Mouse (Mus musculus): Measurements from ENCODE around the gene Grin2b. TPM values are rescaled to one million over a fixed set of nuclear protein-coding genes. Genes with fewer than 3 reads are reported as not detected.

The Grin2b gene
- polyA plus RNA-seq, 2 experiments: 0.39 to 3.7 TPM

DNA sequence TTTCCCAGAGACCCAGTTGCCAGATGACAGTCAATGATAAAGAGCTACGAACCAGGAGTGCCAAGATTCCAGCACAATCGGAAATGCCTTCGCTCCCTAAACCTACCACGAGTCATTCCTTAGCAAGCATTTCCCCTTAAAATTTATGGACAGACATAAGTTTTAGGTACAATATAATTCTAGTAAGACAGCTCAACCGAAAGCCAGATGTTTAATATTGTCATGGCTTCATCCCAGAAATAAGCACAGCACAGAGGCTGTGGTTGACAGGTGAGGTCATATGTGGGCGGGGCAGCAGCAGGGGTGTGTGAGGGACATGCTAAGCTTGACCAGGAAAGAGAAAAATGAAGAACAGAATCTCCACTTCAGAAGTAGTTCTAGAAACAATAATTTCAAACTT lies 33.3 kb downstream of the Grin2b start:
- DNase-seq (ENCODE audit: low spot score) (peak; percentile 61), ATAC-seq (ENCODE audit: low FRiP score, low read depth) (peak; percentile 53)
- Histone ChIP-seq H3K4me1 (ENCODE audit: control insufficient read depth, insufficient read depth, low read length) (0 out of 2 replicates have a peak, but pooled peaks cover 2% of the 10 kb centered on the region), H3K27ac (replicated peaks; ENCODE audit: low read depth, low read length) (no peak overlapping the region), H3K4me3 (replicated peaks; ENCODE audit: low read length) (no peak overlapping the region), H3K4me2 (replicated peaks; ENCODE audit: low read depth, low read length, severe bottlenecking) (no peak overlapping the region), H3K27me3 (ENCODE audit: control insufficient read depth, insufficient read depth, low read length) (no peaks in the 10 kb centered on the region), H3K9ac (ENCODE audit: low read depth, low read length, severe bottlenecking) (no peak overlapping the region), H3K9me3 (ENCODE audit: control insufficient read depth, low read length) (no peaks in the 10 kb centered on the region), H3K36me3 (ENCODE audit: control insufficient read depth, insufficient read depth, low read length) (no peaks in the 10 kb centered on the region)
- TF ChIP-seq POLR2A (IDR thresholded peaks at IDR 0.05; ENCODE audit: borderline replicate concordance, extremely low read depth, insufficient read depth, insufficient read length): no peak
- WGBS: 60% methylated on average over 6 of the region's 6 CpGs

GRCm38 (mm10) chr6:136130456-136130855 lies 42.9 kb downstream of the Grin2b start:
- DNase-seq (ENCODE audit: low spot score): peak; percentile 67
- peak; percentile 87 for ATAC-seq (ENCODE audit: low FRiP score, low read depth)
- Histone ChIP-seq H3K9ac (ENCODE audit: low read depth, low read length, severe bottlenecking) (no peak overlapping the region), H3K9me3 (ENCODE audit: control insufficient read depth, low read length) (no peaks in the 10 kb centered on the region), H3K4me1 (ENCODE audit: control insufficient read depth, insufficient read depth, low read length) (no peaks in the 10 kb centered on the region), H3K4me3 (replicated peaks; ENCODE audit: low read length) (no peak overlapping the region), H3K27me3 (ENCODE audit: control insufficient read depth, insufficient read depth, low read length) (no peaks in the 10 kb centered on the region), H3K27ac (replicated peaks; ENCODE audit: low read depth, low read length) (no peak overlapping the region), H3K36me3 (ENCODE audit: control insufficient read depth, insufficient read depth, low read length) (no peaks in the 10 kb centered on the region), H3K4me2 (replicated peaks; ENCODE audit: low read depth, low read length, severe bottlenecking) (no peak overlapping the region)
- no peak for TF ChIP-seq POLR2A (IDR thresholded peaks at IDR 0.05; ENCODE audit: borderline replicate concordance, extremely low read depth, insufficient read depth, insufficient read length)
- 22% methylated on average over 10 of the region's 10 CpGs for WGBS

GRCm38 (mm10) chr6:136122593-136122992 lies 50.7 kb downstream of the Grin2b start:
- TF ChIP-seq POLR2A (IDR thresholded peaks at IDR 0.05; ENCODE audit: borderline replicate concordance, extremely low read depth, insufficient read depth, insufficient read length): no peak
- WGBS: 83% methylated on average over 3 of the region's 3 CpGs
- Histone ChIP-seq H3K9ac (ENCODE audit: low read depth, low read length, severe bottlenecking) (no peak overlapping the region), H3K9me3 (ENCODE audit: control insufficient read depth, low read length) (no peaks in the 10 kb centered on the region), H3K36me3 (ENCODE audit: control insufficient read depth, insufficient read depth, low read length) (no peaks in the 10 kb centered on the region), H3K4me2 (replicated peaks; ENCODE audit: low read depth, low read length, severe bottlenecking) (no peak overlapping the region), H3K4me1 (ENCODE audit: control insufficient read depth, insufficient read depth, low read length) (no peaks in the 10 kb centered on the region), H3K4me3 (replicated peaks; ENCODE audit: low read length) (no peak overlapping the region), H3K27ac (replicated peaks; ENCODE audit: low read depth, low read length) (no peak overlapping the region), H3K27me3 (ENCODE audit: control insufficient read depth, insufficient read depth, low read length) (no peaks in the 10 kb centered on the region)
- DNase-seq (ENCODE audit: low spot score) (no peak), ATAC-seq (ENCODE audit: low FRiP score, low read depth) (no peak)

GRCm38 (mm10) chr6:136117390-136117789 lies 55.9 kb downstream of the Grin2b start:
- ATAC-seq (ENCODE audit: low FRiP score, low read depth) (no peak), DNase-seq (ENCODE audit: low spot score) (no peak)
- no peak overlapping the region for H3K4me3 ChIP-seq (replicated peaks; ENCODE audit: low read length)
- no peaks in the 10 kb centered on the region for H3K27me3 ChIP-seq (ENCODE audit: control insufficient read depth, insufficient read depth, low read length)
- H3K4me2 ChIP-seq (replicated peaks; ENCODE audit: low read depth, low read length, severe bottlenecking): no peak overlapping the region
- H3K36me3 ChIP-seq (ENCODE audit: control insufficient read depth, insufficient read depth, low read length): no peaks in the 10 kb centered on the region
- 89% methylated on average over 3 of the region's 3 CpGs for WGBS
- TF ChIP-seq POLR2A (IDR thresholded peaks at IDR 0.05; ENCODE audit: borderline replicate concordance, extremely low read depth, insufficient read depth, insufficient read length): no peak
- H3K9ac ChIP-seq (ENCODE audit: low read depth, low read length, severe bottlenecking): no peak overlapping the region
- no peaks in the 10 kb centered on the region for H3K4me1 ChIP-seq (ENCODE audit: control insufficient read depth, insufficient read depth, low read length)
- no peak overlapping the region for H3K27ac ChIP-seq (replicated peaks; ENCODE audit: low read depth, low read length)
- H3K9me3 ChIP-seq (ENCODE audit: control insufficient read depth, low read length): no peaks in the 10 kb centered on the region

DNA sequence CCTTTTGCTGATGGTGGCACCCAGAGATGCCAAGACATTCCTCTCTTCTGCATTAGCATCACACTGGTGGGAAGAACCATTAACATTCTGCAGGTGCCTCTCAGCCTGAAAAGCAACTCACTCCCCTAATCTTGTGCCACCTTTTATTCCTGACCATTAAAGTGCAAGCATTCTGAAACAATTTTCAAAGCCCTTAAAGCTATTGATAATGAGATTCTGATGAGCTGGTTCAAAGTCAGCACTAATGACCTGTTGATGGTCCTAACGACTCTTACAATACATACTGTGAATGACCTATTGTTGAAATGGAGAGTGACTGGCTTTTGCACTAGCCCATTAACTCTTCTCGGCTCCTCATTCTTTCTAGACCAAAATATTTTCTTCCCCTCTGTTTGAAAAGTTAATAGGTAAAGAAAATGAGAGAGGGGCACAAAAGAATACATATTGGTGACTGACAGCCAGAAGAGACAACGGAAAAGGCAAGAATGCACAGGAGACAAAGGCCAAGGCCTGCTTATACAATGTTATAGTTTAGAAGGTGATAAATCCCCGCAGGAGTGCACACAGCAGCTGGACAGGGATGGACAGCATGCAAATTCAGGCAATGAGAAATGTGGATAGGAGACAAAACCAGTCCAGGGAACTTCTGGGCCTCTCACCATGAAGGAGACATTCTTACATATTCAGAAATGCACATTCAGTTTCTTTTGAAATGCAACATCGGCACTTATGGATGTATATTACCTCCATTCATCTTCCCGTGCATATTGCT lies 59.5 kb downstream of the Grin2b start:
- 69% methylated on average over 6 of the region's 6 CpGs for WGBS
- no peak for DNase-seq (ENCODE audit: low spot score)
- no peak overlapping the region for H3K27ac ChIP-seq (replicated peaks; ENCODE audit: low read depth, low read length)
- H3K36me3 ChIP-seq (ENCODE audit: control insufficient read depth, insufficient read depth, low read length): no peaks in the 10 kb centered on the region
- TF ChIP-seq POLR2A (IDR thresholded peaks at IDR 0.05; ENCODE audit: borderline replicate concordance, extremely low read depth, insufficient read depth, insufficient read length): no peak
- no peaks in the 10 kb centered on the region for H3K4me1 ChIP-seq (ENCODE audit: control insufficient read depth, insufficient read depth, low read length)
- no peak overlapping the region for H3K4me2 ChIP-seq (replicated peaks; ENCODE audit: low read depth, low read length, severe bottlenecking)
- no peak overlapping the region for H3K4me3 ChIP-seq (replicated peaks; ENCODE audit: low read length)
- H3K9me3 ChIP-seq (ENCODE audit: control insufficient read depth, low read length): no peaks in the 10 kb centered on the region
- H3K9ac ChIP-seq (ENCODE audit: low read depth, low read length, severe bottlenecking): no peak overlapping the region
- no peaks in the 10 kb centered on the region for H3K27me3 ChIP-seq (ENCODE audit: control insufficient read depth, insufficient read depth, low read length)
- no peak for ATAC-seq (ENCODE audit: low FRiP score, low read depth)
